In the genomic region with DNA sequence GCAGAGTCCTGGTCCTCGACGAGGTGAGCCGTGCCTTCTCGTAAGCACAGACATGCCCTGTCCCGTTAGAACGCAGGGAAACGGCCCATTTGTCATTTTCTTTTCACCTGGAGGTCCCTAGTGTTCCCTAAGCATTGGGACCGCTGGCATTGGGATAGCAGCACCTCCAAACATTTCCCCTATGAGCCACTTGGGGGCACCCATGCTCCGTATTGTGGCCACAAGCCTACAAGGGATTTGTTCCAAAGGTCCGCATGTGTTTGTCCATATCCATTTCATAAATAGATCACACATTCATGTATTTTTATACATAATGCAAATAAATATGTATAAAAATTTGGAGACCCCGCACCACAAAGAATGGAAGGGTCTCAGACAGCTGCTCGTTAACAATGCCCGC, we compare ENCODE assay signal across 9 mouse cellular contexts. TPM values are rescaled to one million over a fixed set of nuclear protein-coding genes. Genes with fewer than 3 reads are reported as not detected.
A peak's percentile ranks its signal among the peaks of the same experiment; 100 is the strongest.
DNase-seq lines count a peak whose midpoint lies in the region; ATAC-seq lines count a peak whose summit lies in the region.
"Had no signal": no experiment of that assay in that cellular context is flagged by ENCODE, and none has a peak within 500 bp of the region (broad histone marks: within the 10 kb centered on the region; RNA-seq: fewer than 3 reads in every experiment).

No protein-coding gene starts in this region.

- peak; percentile 82 for DNase-seq in layer of hippocampus, adult 11-12 months (ENCODE audit: low spot score)
- DNase-seq in layer of hippocampus, adult 9-10 months (ENCODE audit: low spot score) = no peak
- DNase-seq in adrenal gland, adult 2 months = peak; percentile 59
- DNase-seq in embryonic facial prominence, embryonic 11.5 days (ENCODE audit: low spot score) = peak; percentile 76
- DNase-seq in heart, postnatal 4 days = peak; percentile 76
- DNase-seq in layer of hippocampus, postnatal 10 days (ENCODE audit: low spot score in 2 of 2) = peak; percentile 78 to 84
- peak; percentile 37 to 61 for DNase-seq in urinary bladder, postnatal 36 days (ENCODE audit: low spot score in 2 of 2)
- DNase-seq: liver, embryonic 13.5 days had no signal

- H3K4me2 ChIP-seq in embryonic facial prominence, embryonic 11.5 days (ENCODE audit: low read depth, low read length) = no peak overlapping the region
- no peak overlapping the region for H3K4me2 ChIP-seq in midbrain, embryonic 13.5 days (replicated peaks)
- H3K4me2 ChIP-seq: liver, embryonic 13.5 days had no signal

- no peak overlapping the region for H3K4me3 ChIP-seq in embryonic facial prominence, embryonic 11.5 days (ENCODE audit: low read depth, low read length)
- no peak overlapping the region for H3K4me3 ChIP-seq in midbrain, embryonic 13.5 days (replicated peaks)
- H3K4me3 ChIP-seq: liver, embryonic 13.5 days had no signal

- no peaks in the 10 kb centered on the region for H3K36me3 ChIP-seq in embryonic facial prominence, embryonic 11.5 days (replicated peaks; ENCODE audit: control insufficient read depth, insufficient read depth, low read depth, low read length)
- no peaks in the 10 kb centered on the region for H3K36me3 ChIP-seq in midbrain, embryonic 13.5 days
- H3K36me3 ChIP-seq: liver, embryonic 13.5 days had no signal

- no peaks in the 10 kb centered on the region for H3K9me3 ChIP-seq in embryonic facial prominence, embryonic 11.5 days (replicated peaks; ENCODE audit: control insufficient read depth, low read length)
- H3K9me3 ChIP-seq in midbrain, embryonic 13.5 days = no peaks in the 10 kb centered on the region
- H3K9me3 ChIP-seq: liver, embryonic 13.5 days had no signal

- 22% methylated on average over 13 of the region's 13 CpGs for WGBS in embryonic facial prominence, embryonic 11.5 days
- 27% methylated on average over 13 of the region's 13 CpGs for WGBS in midbrain, embryonic 13.5 days

- H3K4me1 ChIP-seq in embryonic facial prominence, embryonic 11.5 days (ENCODE audit: control insufficient read depth, insufficient read depth, low read length) = no peaks in the 10 kb centered on the region; the same call in 1 of the 2 replicates
- H3K4me1 ChIP-seq in midbrain, embryonic 13.5 days (replicated peaks) = peaks cover 9% of the 10 kb centered on the region
- H3K4me1 ChIP-seq: liver, embryonic 13.5 days had no signal

- no peak for ATAC-seq in embryonic facial prominence, embryonic 11.5 days (replicated peaks; ENCODE audit: insufficient number of reproducible peaks, low FRiP score, low TSS enrichment, low read depth)
- ATAC-seq in midbrain, embryonic 13.5 days = peak; percentile 46

- no peak overlapping the region for H3K27ac ChIP-seq in embryonic facial prominence, embryonic 11.5 days (replicated peaks; ENCODE audit: low read depth, low read length)
- no peak overlapping the region for H3K27ac ChIP-seq in midbrain, embryonic 13.5 days
- H3K27ac ChIP-seq: liver, embryonic 13.5 days had no signal

- H3K9ac ChIP-seq in embryonic facial prominence, embryonic 11.5 days (replicated peaks; ENCODE audit: low read length) = no peak overlapping the region
- H3K9ac ChIP-seq in midbrain, embryonic 13.5 days (replicated peaks) = no peak overlapping the region
- H3K9ac ChIP-seq: liver, embryonic 13.5 days had no signal

- no peaks in the 10 kb centered on the region for H3K27me3 ChIP-seq in embryonic facial prominence, embryonic 11.5 days (ENCODE audit: control insufficient read depth, insufficient read depth, low read length)
- peaks cover 19% of the 10 kb centered on the region for H3K27me3 ChIP-seq in midbrain, embryonic 13.5 days

RNA-seq across cellular contexts. Expression of a gene that starts 35.0 kb away (rescaled TPM):
- 1 to 10 TPM; 3.8 to 8.6 TPM for total RNA-seq in adrenal gland, adult 2 months (2021)
- polyA plus RNA-seq in adrenal gland, adult 2 months (2012; rRNA removed) = 2.4 and 2.5 TPM in 2 replicates
- 0.06 TPM in 1 of 2 replicates, not detected in the other for polyA plus RNA-seq in embryonic facial prominence, embryonic 11.5 days (2014; fragmentation: Nextera tagmentation; extraction: Ambion mirVana)
- 1 to 10 TPM; 6.2 to 6.5 TPM for total RNA-seq in heart, postnatal 4 days (2021)
- total RNA-seq in layer of hippocampus, postnatal 10 days (2021) = under 1 TPM; 0.55 to 0.60 TPM
- polyA plus RNA-seq in midbrain, embryonic 13.5 days (2015; fragmentation: Nextera tagmentation; extraction: Ambion mirVana) = 0.12 and 0.15 TPM in 2 replicates

RNA-seq across cellular contexts. Expression of a gene that starts 41.7 kb away (rescaled TPM):
- total RNA-seq in adrenal gland, adult 2 months (2021) = 100 to 1,000 TPM; 191 to 217 TPM
- 53.7 and 71.2 TPM in 2 replicates for polyA plus RNA-seq in adrenal gland, adult 2 months (2012; rRNA removed)
- 872 and 909 TPM in 2 replicates for polyA plus RNA-seq in embryonic facial prominence, embryonic 11.5 days (2014; fragmentation: Nextera tagmentation; extraction: Ambion mirVana)
- 100 to 1,000 TPM; 192 to 200 TPM for total RNA-seq in heart, postnatal 4 days (2021)
- 100 to 1,000 TPM; 164 to 177 TPM for total RNA-seq in layer of hippocampus, postnatal 10 days (2021)
- 529 and 559 TPM in 2 replicates for polyA plus RNA-seq in midbrain, embryonic 13.5 days (2015; fragmentation: Nextera tagmentation; extraction: Ambion mirVana)

RNA-seq across cellular contexts. Expression of a gene that starts 53.2 kb away (rescaled TPM):
- 10 to 100 TPM; 25.4 to 25.9 TPM for total RNA-seq in adrenal gland, adult 2 months (2021)
- 21.5 and 22.1 TPM in 2 replicates for polyA plus RNA-seq in adrenal gland, adult 2 months (2012; rRNA removed)
- 32.8 and 34.4 TPM in 2 replicates for polyA plus RNA-seq in embryonic facial prominence, embryonic 11.5 days (2014; fragmentation: Nextera tagmentation; extraction: Ambion mirVana)
- 10 to 100 TPM; 20.4 to 21.6 TPM for total RNA-seq in heart, postnatal 4 days (2021)
- total RNA-seq in layer of hippocampus, postnatal 10 days (2021) = 10 to 100 TPM; 31.9 to 33.2 TPM
- 15.5 and 17.0 TPM in 2 replicates for polyA plus RNA-seq in midbrain, embryonic 13.5 days (2015; fragmentation: Nextera tagmentation; extraction: Ambion mirVana)
